8 mouse cellular contexts compared by ENCODE assay signal in genomic region chr14:60799762-60800728, GRCm38 (mm10). TPM values are rescaled to one million over a fixed set of nuclear protein-coding genes. Genes with fewer than 3 reads are reported as not detected.
DNase-seq lines count a peak whose midpoint lies in the region; ATAC-seq and TF ChIP-seq lines count a peak whose summit lies in the region.

No protein-coding gene starts in this region.

- peak; percentile 92 for TF ChIP-seq CTCF in heart, adult 2 months (IDR thresholded peaks at IDR 0.05)

- no peaks in the 10 kb centered on the region for H3K27me3 ChIP-seq in heart, adult 2 months (ENCODE audit: control insufficient read depth, insufficient read depth, low read length)
- no peaks in the 10 kb centered on the region for H3K27me3 ChIP-seq in midbrain, embryonic 14.5 days (ENCODE audit: control insufficient read depth, insufficient read depth, low read length)

- TF ChIP-seq POLR2A in heart, adult 2 months (IDR thresholded peaks at IDR 0.05; ENCODE audit: insufficient read depth, low read depth, low read length) = no peak

- no peak overlapping the region for H3K9ac ChIP-seq in heart, adult 2 months (ENCODE audit: low read depth, low read length)
- H3K9ac ChIP-seq in midbrain, embryonic 14.5 days (replicated peaks; ENCODE audit: low read length) = no peak overlapping the region

- no peak overlapping the region for H3K4me2 ChIP-seq in midbrain, embryonic 14.5 days (ENCODE audit: low read length)

- no peak for DNase-seq in heart, adult 2 months
- no peak for DNase-seq in heart, adult 9 months (ENCODE audit: low spot score in 2 of 2)
- peak; percentile 80 for DNase-seq in 416B (ENCODE audit: low read depth)
- DNase-seq in R1 (ENCODE audit: low read depth, low spot score) = peak; percentile 56
- DNase-seq in midbrain, embryonic 14.5 days = peak; percentile 90
- DNase-seq in urinary bladder, postnatal 4 days (ENCODE audit: low spot score in 2 of 2) = no peak
- DNase-seq in right cerebral cortex, adult 18-20 months = no peak

- H3K79me2 ChIP-seq in heart, adult 2 months (replicated peaks; ENCODE audit: control insufficient read depth, insufficient read depth, low read length) = no peaks in the 10 kb centered on the region

- H3K36me3 ChIP-seq in heart, adult 2 months (ENCODE audit: control insufficient read depth, insufficient read depth, low read length) = no peaks in the 10 kb centered on the region
- peaks cover 50% of the 10 kb centered on the region for H3K36me3 ChIP-seq in midbrain, embryonic 14.5 days (ENCODE audit: control insufficient read depth, insufficient read depth, low read length)

- H3K4me1 ChIP-seq in heart, adult 2 months (ENCODE audit: control insufficient read depth, insufficient read depth, low read length) = no peaks in the 10 kb centered on the region
- no peaks in the 10 kb centered on the region for H3K4me1 ChIP-seq in midbrain, embryonic 14.5 days (ENCODE audit: control insufficient read depth, insufficient read depth, low read length)

- intact Hi-C loops in heart, adult 2 months (cut with DNase I) = loop anchor here (1.0 kb wide), 3 partner anchors 285 to 494 kb away; no protein-coding TSS in a partner anchor

- ATAC-seq in granulocyte monocyte progenitor cell, adult 5-6 weeks (replicated peaks; ENCODE audit: poor library complexity, severe bottlenecking) = peak; percentile 35; the same call in 1 of the 2 replicates
- no peak; the same call in 1 of the 2 replicates for ATAC-seq in midbrain, embryonic 14.5 days (ENCODE audit: low FRiP score, low TSS enrichment)

- H3K9me3 ChIP-seq in midbrain, embryonic 14.5 days (ENCODE audit: control insufficient read depth, low read length) = no peaks in the 10 kb centered on the region

- H3K4me3 ChIP-seq in heart, adult 2 months = no peak overlapping the region
- H3K4me3 ChIP-seq in midbrain, embryonic 14.5 days (replicated peaks; ENCODE audit: low read depth, low read length) = no peak overlapping the region

- WGBS in heart, adult 2 months = 47% methylated on average over 9 of the region's 9 CpGs
- 56% methylated on average over 9 of the region's 9 CpGs for WGBS in midbrain, embryonic 14.5 days

- TF ChIP-seq EP300 in heart, adult 2 months (IDR thresholded peaks at IDR 0.05; ENCODE audit: insufficient read depth, low read depth, low read length) = no peak

- no peak overlapping the region for H3K27ac ChIP-seq in heart, adult 2 months
- no peak overlapping the region for H3K27ac ChIP-seq in midbrain, embryonic 14.5 days (replicated peaks; ENCODE audit: low read depth, low read length)

RNA-seq across cellular contexts. Expression of gene Mipep, which starts 15.7 kb away (rescaled TPM):
- total RNA-seq in heart, adult 2 months (2021) = 10 to 100 TPM; 61.6 to 71.8 TPM
- 26.0 and 38.4 TPM in 2 replicates for polyA plus RNA-seq in heart, adult 2 months (2012; rRNA removed)
- total RNA-seq in granulocyte monocyte progenitor cell, adult 5-6 weeks (2014; fragmentation: Nextera tagmentation) = 19.7 and 25.8 TPM in 2 replicates
- total RNA-seq in granulocyte monocyte progenitor cell, adult 5-6 weeks (2017) = 24.0 and 25.5 TPM in 2 replicates
- 15.7 and 21.3 TPM in 2 replicates for polyA plus RNA-seq in midbrain, embryonic 14.5 days (2014; fragmentation: Nextera tagmentation; extraction: Ambion mirVana)

RNA-seq across cellular contexts. Expression of gene C1qtnf9, which starts 32.1 kb away (rescaled TPM):
- total RNA-seq in heart, adult 2 months (2021) = 10 to 100 TPM; 44.0 to 45.5 TPM
- 27.8 and 59.4 TPM in 2 replicates for polyA plus RNA-seq in heart, adult 2 months (2012; rRNA removed)
- total RNA-seq in granulocyte monocyte progenitor cell, adult 5-6 weeks (2014; fragmentation: Nextera tagmentation) = not detected in 2 replicates
- total RNA-seq in granulocyte monocyte progenitor cell, adult 5-6 weeks (2017) = not detected in 2 replicates
- not detected in 2 replicates for polyA plus RNA-seq in midbrain, embryonic 14.5 days (2014; fragmentation: Nextera tagmentation; extraction: Ambion mirVana)

Comparison
In these comparisons a context has a peak if more than half of its experiments do, and no peak if none do; other contexts are left out.
1. DNase-seq: peak in 416B (single experiment), R1 (single experiment) and midbrain, embryonic 14.5 days (single experiment); none in heart, adult 2 months (0 of 2), heart, adult 9 months (0 of 2), urinary bladder, postnatal 4 days (0 of 2) and right cerebral cortex, adult 18-20 months (single experiment).
2. RNA of gene C1qtnf9, which starts 32.1 kb away (total RNA-seq): 44.0 to 45.5 TPM in heart, adult 2 months; not detected in granulocyte monocyte progenitor cell, adult 5-6 weeks; every median in the first group is over 10 times any median in the second.